Mouse (Mus musculus) cortical plate, adult 2 months (tissue): ENCODE results near the gene Tmem115.

Experiments
- CTCF ChIP-seq: fragments of 200-500 bp; IDR thresholded peaks from 2 replicates; pipeline ENCODE4 v1.5.1; 2011; ENCODE audit warnings: mild to moderate bottlenecking, control low read depth, low read length; ENCODE audit not compliant: insufficient read depth; ENCODE audit errors: extremely low read depth
- POLR2A ChIP-seq: fragments of 200-500 bp; IDR thresholded peaks from 2 replicates; pipeline ENCODE4 v1.6.1; 2011; ENCODE audit warnings: mild to moderate bottlenecking, low read length, control low read depth; ENCODE audit not compliant: insufficient read depth; ENCODE audit errors: extremely low read depth

- TF ChIP-seq POLR2A (no peak), CTCF (no peak)
These were observed 22.3 kb upstream of the Tmem115 start for GRCm38 (mm10) chr9:107511436-107511835.
